In genomic region chr16:55663946-55664345, GRCm38 (mm10) we compare ENCODE assay signal across 18 mouse cellular contexts.
DNase-seq lines count a peak whose midpoint lies in the region; ATAC-seq lines count a peak whose summit lies in the region.
"Had no signal": no experiment of that assay in that cellular context is flagged by ENCODE, and none has a peak within 500 bp of the region (broad histone marks: within the 10 kb centered on the region; RNA-seq: fewer than 3 reads in every experiment).

No protein-coding gene starts in this region.

- H3K4me2 ChIP-seq in hindbrain, embryonic 16.5 days (ENCODE audit: low read length) = no peak overlapping the region
- H3K4me2 ChIP-seq: lung, embryonic 14.5 days had no signal

- H3K27ac ChIP-seq in hindbrain, embryonic 16.5 days (ENCODE audit: low read depth, low read length) = no peak overlapping the region
- H3K27ac ChIP-seq: kidney, postnatal 0 days had no signal

- H3K27me3 ChIP-seq in hindbrain, embryonic 16.5 days (replicated peaks; ENCODE audit: control insufficient read depth, insufficient read depth, low read length) = no peaks in the 10 kb centered on the region

- H3K4me3 ChIP-seq in hindbrain, embryonic 16.5 days (ENCODE audit: low read length) = no peak overlapping the region

- no peak overlapping the region for H3K9ac ChIP-seq in hindbrain, embryonic 16.5 days (ENCODE audit: low read depth, low read length)
- H3K9ac ChIP-seq: lung, embryonic 14.5 days had no signal

- no peaks in the 10 kb centered on the region for H3K36me3 ChIP-seq in hindbrain, embryonic 16.5 days (ENCODE audit: control insufficient read depth, insufficient read depth, low read length)

- WGBS in hindbrain, embryonic 16.5 days = 95% methylated on average over 1 of the region's 1 CpGs

- ATAC-seq in megakaryocyte progenitor cell, adult 5-6 weeks (replicated peaks; ENCODE audit: poor library complexity) = peak; percentile 93
- ATAC-seq in hindbrain, embryonic 16.5 days = no peak
- ATAC-seq: forebrain, embryonic 14.5 days; inflammation-experienced regulatory T-cells, adult 6 months had no signal

- peak; percentile 9 for DNase-seq in gastrocnemius, adult 18-20 months (ENCODE audit: low spot score)
- no peak for DNase-seq in gastrocnemius, adult 8-10 months (ENCODE audit: low spot score in 2 of 2)
- peak; percentile 77 for DNase-seq in layer of hippocampus, adult 9-11 months
- no peak for DNase-seq in layer of hippocampus, postnatal 10 days (ENCODE audit: low spot score in 2 of 2)
- DNase-seq in fat pad, adult 2 months (ENCODE audit: extremely low read depth, low read depth, low spot score) = peak; percentile 51
- no peak for DNase-seq in testis, postnatal 10 days (ENCODE audit: low spot score)
- DNase-seq: adrenal gland, adult 2 months; cerebellum, postnatal 14 days; gastrocnemius, postnatal 36 days; heart, postnatal 4 days; lung, embryonic 14.5 days; midbrain, embryonic 14.5 days; thymus, postnatal 36 days had no signal

- H3K9me3 ChIP-seq in hindbrain, embryonic 16.5 days (ENCODE audit: control insufficient read depth, low read length) = no peaks in the 10 kb centered on the region

- H3K4me1 ChIP-seq in hindbrain, embryonic 16.5 days (ENCODE audit: control insufficient read depth, insufficient read depth, low read depth, low read length) = no peaks in the 10 kb centered on the region

Comparison
In these comparisons a context has a peak if more than half of its experiments do, and no peak if none do; other contexts are left out.
1. DNase-seq: peak in gastrocnemius, adult 18-20 months (single experiment), layer of hippocampus, adult 9-11 months (single experiment) and fat pad, adult 2 months (single experiment); none in gastrocnemius, adult 8-10 months (0 of 2), layer of hippocampus, postnatal 10 days (0 of 2) and testis, postnatal 10 days (single experiment).